ENCODE assay signal across 8 mouse cellular contexts in genomic region chr9:120690961-120691941, GRCm38 (mm10).
DNase-seq lines count a peak whose midpoint lies in the region; ATAC-seq and TF ChIP-seq lines count a peak whose summit lies in the region.

No protein-coding gene starts in this region.

- H3K4me3 ChIP-seq in layer of hippocampus, adult 2 months: peak overlapping the region; percentile 37
- H3K4me3 ChIP-seq in lung, embryonic 14.5 days (ENCODE audit: low read depth, low read length): peak overlapping the region; percentile 23

- 1% methylated on average over 30 of the region's 30 CpGs for WGBS in lung, embryonic 14.5 days

- H3K4me1 ChIP-seq in lung, embryonic 14.5 days (ENCODE audit: insufficient read depth): peaks cover 19% of the 10 kb centered on the region

- peak overlapping the region; percentile 60 for H3K4me2 ChIP-seq in lung, embryonic 14.5 days

- H3K9me3 ChIP-seq in lung, embryonic 14.5 days (ENCODE audit: low read depth, low read length): no peaks in the 10 kb centered on the region

- H3K27me3 ChIP-seq in lung, embryonic 14.5 days (ENCODE audit: insufficient read depth, low read length): no peaks in the 10 kb centered on the region

- H3K9ac ChIP-seq in lung, embryonic 14.5 days: peak overlapping the region; percentile 11; the same call in 1 of the 2 replicates

- DNase-seq in MN1 (ENCODE audit: low spot score): peak; percentile 89
- peak; percentile 83 for DNase-seq in cerebellum, adult 9-10 months
- peak; percentile 42 to 69 for DNase-seq in frontal cortex, adult 2 months (ENCODE audit: extremely low spot score in 1 of 2, low spot score in 1 of 2)
- peak; percentile 92 for DNase-seq in heart, postnatal 4 days
- DNase-seq in layer of hippocampus, adult 2 months (ENCODE audit: low spot score in 2 of 2): peak; percentile 48 to 64
- DNase-seq in lung, embryonic 14.5 days: peak; percentile 89
- DNase-seq in ovary, adult 18-20 months (ENCODE audit: low spot score): peak; percentile 72
- peak; percentile 77 to 81 for DNase-seq in thymus, postnatal 10 days (ENCODE audit: low spot score in 2 of 2)

- no peaks in the 10 kb centered on the region for H3K36me3 ChIP-seq in lung, embryonic 14.5 days (ENCODE audit: insufficient read depth)

- ATAC-seq in lung, embryonic 14.5 days (ENCODE audit: insufficient read depth): peak; percentile 90

- peak; percentile 63 for TF ChIP-seq CTCF in layer of hippocampus, adult 2 months (conservative IDR thresholded peaks at IDR 0.05)
- peak; percentile 63 for TF ChIP-seq CTCF in lung, embryonic 14.5 days (IDR thresholded peaks at IDR 0.05; ENCODE audit: low read depth)

- peak overlapping the region; percentile 83 for H3K27ac ChIP-seq in layer of hippocampus, adult 2 months
- H3K27ac ChIP-seq in lung, embryonic 14.5 days (ENCODE audit: low read depth): peak overlapping the region; percentile 95

Comparison
In these comparisons a context has a peak if more than half of its experiments do, and no peak if none do; other contexts are left out.
1. Peak in every context shown above with its lines: DNase-seq, ATAC-seq, H3K4me3 ChIP-seq and H3K27ac ChIP-seq.